ENCODE assay signal across 20 mouse cellular contexts in genomic region chr1:39511775-39512174, GRCm38 (mm10). TPM values are rescaled to one million over a fixed set of nuclear protein-coding genes. Genes with fewer than 3 reads are reported as not detected.
DNase-seq lines count a peak whose midpoint lies in the region; ATAC-seq and TF ChIP-seq lines count a peak whose summit lies in the region.
"Had no signal": no experiment of that assay in that cellular context is flagged by ENCODE, and none has a peak within 500 bp of the region (broad histone marks: within the 10 kb centered on the region; RNA-seq: fewer than 3 reads in every experiment).

No protein-coding gene starts in this region.

- peaks cover 7 to 8% of the 10 kb centered on the region in 2 experiments; a peak in 3 of 4 replicates for H3K4me1 ChIP-seq in CH12.LX (ENCODE audit: control insufficient read depth in 1 of 2, insufficient read depth in 2 of 2)
- H3K4me1 ChIP-seq in midbrain, postnatal 0 days (ENCODE audit: insufficient read depth, low read length): no peaks in the 10 kb centered on the region
- H3K4me1 ChIP-seq: forebrain, embryonic 12.5 days had no signal

- H3K4me2 ChIP-seq in CH12.LX (ENCODE audit: insufficient read depth, low read depth, poor library complexity, severe bottlenecking): peak overlapping the region; percentile 40; the same call in 1 of the 2 replicates
- H3K4me2 ChIP-seq in midbrain, postnatal 0 days (ENCODE audit: low read depth, low read length, poor library complexity, severe bottlenecking): no peak overlapping the region
- H3K4me2 ChIP-seq: embryonic facial prominence, embryonic 12.5 days; forebrain, embryonic 12.5 days had no signal

- no peak for TF ChIP-seq EP300 in CH12.LX (IDR thresholded peaks at IDR 0.05; ENCODE audit: low read length)

- no peaks in the 10 kb centered on the region for H3K27me3 ChIP-seq in CH12.LX (replicated peaks)
- no peaks in the 10 kb centered on the region for H3K27me3 ChIP-seq in midbrain, postnatal 0 days (ENCODE audit: insufficient read depth, low read length)
- H3K27me3 ChIP-seq: embryonic facial prominence, embryonic 12.5 days; forebrain, embryonic 12.5 days had no signal

- H3K36me3 ChIP-seq in CH12.LX (replicated peaks in 1 of 2; ENCODE audit: control insufficient read depth in 1 of 2, insufficient read depth in 1 of 2, low read length in 1 of 2): no peaks in the 10 kb centered on the region
- H3K36me3 ChIP-seq in midbrain, postnatal 0 days (ENCODE audit: insufficient read depth, low read length): no peaks in the 10 kb centered on the region
- H3K36me3 ChIP-seq: embryonic facial prominence, embryonic 10.5 days; embryonic facial prominence, embryonic 12.5 days; forebrain, embryonic 10.5 days; forebrain, embryonic 12.5 days had no signal

- TF ChIP-seq CTCF in CH12.LX (conservative IDR thresholded peaks at IDR 0.05 in 1 of 2, IDR thresholded peaks at IDR 0.05 in 1 of 2; ENCODE audit: low read depth in 2 of 2, low read length in 2 of 2): no peak
- TF ChIP-seq CTCF in midbrain, postnatal 0 days (IDR thresholded peaks at IDR 0.05): no peak

- no peak overlapping the region for H3K27ac ChIP-seq in CH12.LX (ENCODE audit: insufficient read depth, low read depth)
- no peak overlapping the region for H3K27ac ChIP-seq in midbrain, postnatal 0 days (ENCODE audit: low read depth, low read length)
- H3K27ac ChIP-seq: embryonic facial prominence, embryonic 10.5 days; embryonic facial prominence, embryonic 12.5 days; forebrain, embryonic 10.5 days; forebrain, embryonic 12.5 days had no signal

- TF ChIP-seq RAD21 in CH12.LX (IDR thresholded peaks at IDR 0.05; ENCODE audit: low read depth, low read length): no peak

- peak; percentile 24 to 32 for DNase-seq in adrenal gland, postnatal 36 days
- no peak for DNase-seq in adrenal gland, postnatal 10 days
- DNase-seq in A20 (ENCODE audit: low read depth, low spot score) (peak; percentile 40), CH12.LX (ENCODE audit: extremely low read depth) (no peak)
- DNase-seq in cerebellum, adult 9-10 months: no peak
- no peak for DNase-seq in midbrain, postnatal 0 days (ENCODE audit: low spot score)
- DNase-seq: adrenal gland, adult 8-10 months; B cell, adult 2 months; cerebellum, adult 11 months; cerebellum, adult 18-20 months; cerebellum, adult 8-10 months; cerebellum, postnatal 10 days; cerebellum, postnatal 25 days had no signal

- 84% methylated on average over 8 of the region's 8 CpGs for WGBS in midbrain, postnatal 0 days

- ATAC-seq in midbrain, postnatal 0 days (ENCODE audit: low FRiP score): no peak
- ATAC-seq: CD4-positive, CD25-positive, alpha-beta regulatory T cell, adult 4 months; forebrain, embryonic 14.5 days; forebrain, embryonic 16.5 days had no signal

- TF ChIP-seq POLR2A in CH12.LX (IDR thresholded peaks at IDR 0.05; ENCODE audit: low read depth, low read length): no peak

- dilution Hi-C loops in CH12.LX (cut with MboI; ENCODE audit: extremely low pct_ligation_motif_present, extremely low pct_unique_long_range_greater_than_20kb, low sequenced_read_pairs): no loop called here

- H3K79me2 ChIP-seq in CH12.LX (replicated peaks; ENCODE audit: control insufficient read depth, extremely low read depth, insufficient read depth, poor library complexity, severe bottlenecking): no peaks in the 10 kb centered on the region

- in situ Hi-C loops in CH12.LX (cut with MboI; ENCODE audit: low pct_ligation_motif_present, low pct_unique_long_range_greater_than_20kb, low sequenced_read_pairs): no loop called here

- H3K9me3 ChIP-seq in CH12.LX (replicated peaks; ENCODE audit: low read length): no peaks in the 10 kb centered on the region
- H3K9me3 ChIP-seq in midbrain, postnatal 0 days (ENCODE audit: low read length): no peaks in the 10 kb centered on the region
- H3K9me3 ChIP-seq: embryonic facial prominence, embryonic 10.5 days; embryonic facial prominence, embryonic 12.5 days; forebrain, embryonic 10.5 days; forebrain, embryonic 12.5 days had no signal

- H3K9ac ChIP-seq in CH12.LX (ENCODE audit: insufficient read depth, low read depth): no peak overlapping the region
- no peak overlapping the region for H3K9ac ChIP-seq in midbrain, postnatal 0 days (replicated peaks; ENCODE audit: low read length, poor library complexity, severe bottlenecking)
- H3K9ac ChIP-seq: embryonic facial prominence, embryonic 12.5 days; forebrain, embryonic 12.5 days had no signal

- H3K4me3 ChIP-seq in CH12.LX (replicated peaks in 1 of 3; ENCODE audit: low read depth in 2 of 3, low read length in 2 of 3, poor library complexity in 1 of 3): no peak overlapping the region
- no peak overlapping the region for H3K4me3 ChIP-seq in midbrain, postnatal 0 days (ENCODE audit: low read depth, low read length)
- H3K4me3 ChIP-seq: embryonic facial prominence, embryonic 10.5 days; embryonic facial prominence, embryonic 12.5 days; forebrain, embryonic 10.5 days; forebrain, embryonic 12.5 days had no signal

TF ChIP-seq in CH12.LX, 34 proteins besides CTCF, POLR2A, EP300 and RAD21:
- TF ChIP-seq ZNF384 (IDR thresholded peaks at IDR 0.05; ENCODE audit: low read depth, low read length) (no peak), ETS1 (conservative IDR thresholded peaks at IDR 0.05; ENCODE audit: low read depth, low read length) (no peak), MAX (IDR thresholded peaks at IDR 0.05; ENCODE audit: low read length) (no peak), CHD2 (IDR thresholded peaks at IDR 0.05; ENCODE audit: low read length) (no peak), E2F4 (IDR thresholded peaks at IDR 0.05; ENCODE audit: insufficient replicate concordance, low read depth, low read length) (no peak), GABPA (IDR thresholded peaks at IDR 0.05; ENCODE audit: insufficient replicate concordance, low read depth, low read length) (no peak), SIN3A (IDR thresholded peaks at IDR 0.05; ENCODE audit: low read length) (no peak), SMC3 (IDR thresholded peaks at IDR 0.05; ENCODE audit: low read depth, low read length) (no peak), MAFK (IDR thresholded peaks at IDR 0.05; ENCODE audit: insufficient replicate concordance, low read length) (no peak)

RNA-seq across cellular contexts. Expression of gene Cnot11, which starts 23.0 kb away (rescaled TPM):
- total RNA-seq in adrenal gland, postnatal 36 days (2021): 10 to 100 TPM; 20.0 to 20.3 TPM
- 10 to 100 TPM; 18.5 to 18.8 TPM for total RNA-seq in adrenal gland, postnatal 10 days (2021)
- total RNA-seq in CH12.LX (2012; rRNA removed) (15.3 and 17.8 TPM in 2 replicates), CH12.LX (2014; rRNA removed) (28.6 and 31.8 TPM in 2 replicates)
- 29.9 and 34.9 TPM in 2 replicates for polyA plus RNA-seq in CH12.LX (2012; ENCODE audit: insufficient read length, low read depth)
- 28.8 and 32.3 TPM in 2 replicates for total RNA-seq in midbrain, postnatal 0 days (2014; rRNA removed)
- polyA plus RNA-seq in midbrain, postnatal 0 days (2015; fragmentation: Nextera tagmentation; extraction: Ambion mirVana): 9.4 and 9.6 TPM in 2 replicates

RNA-seq across cellular contexts. Expression of gene Tbc1d8, which starts 33.2 kb away (rescaled TPM):
- total RNA-seq in adrenal gland, postnatal 36 days (2021): 10 to 100 TPM in 1 of 2 experiments, 1 to 10 TPM in 1; 6.9 to 18.7 TPM
- 10 to 100 TPM in 1 of 2 experiments, 1 to 10 TPM in 1; 9.2 to 12.4 TPM for total RNA-seq in adrenal gland, postnatal 10 days (2021)
- total RNA-seq in CH12.LX (2012; rRNA removed) (0.81 and 0.88 TPM in 2 replicates), CH12.LX (2014; rRNA removed) (0.16 and 0.30 TPM in 2 replicates)
- 1.4 and 1.8 TPM in 2 replicates for polyA plus RNA-seq in CH12.LX (2012; ENCODE audit: insufficient read length, low read depth)
- total RNA-seq in midbrain, postnatal 0 days (2014; rRNA removed): 18.3 and 20.2 TPM in 2 replicates
- polyA plus RNA-seq in midbrain, postnatal 0 days (2015; fragmentation: Nextera tagmentation; extraction: Ambion mirVana): 8.5 TPM in 2 replicates

Comparison
In these comparisons a context has a peak if more than half of its experiments do, and no peak if none do; other contexts are left out.
1. DNase-seq: peak in adrenal gland, postnatal 36 days (2 of 2) and A20 (single experiment); none in adrenal gland, postnatal 10 days (single experiment), CH12.LX (single experiment), cerebellum, adult 9-10 months (single experiment) and midbrain, postnatal 0 days (single experiment).
2. RNA of gene Tbc1d8, which starts 33.2 kb away (total RNA-seq): 6.9 to 18.7 TPM in adrenal gland, postnatal 36 days, 18.3 to 20.2 TPM in midbrain, postnatal 0 days and 9.2 to 12.4 TPM in adrenal gland, postnatal 10 days; 0.16 to 0.88 TPM in CH12.LX; every median in the first group is over 4 times any median in the second.